Mouse (Mus musculus): Measurements from ENCODE around the gene Vcp. TPM values are rescaled to one million over a fixed set of nuclear protein-coding genes. Genes with fewer than 3 reads are reported as not detected.

The Vcp gene
- polyA plus RNA-seq, 1 experiment from 2014 or later, result 497 TPM

DNA sequence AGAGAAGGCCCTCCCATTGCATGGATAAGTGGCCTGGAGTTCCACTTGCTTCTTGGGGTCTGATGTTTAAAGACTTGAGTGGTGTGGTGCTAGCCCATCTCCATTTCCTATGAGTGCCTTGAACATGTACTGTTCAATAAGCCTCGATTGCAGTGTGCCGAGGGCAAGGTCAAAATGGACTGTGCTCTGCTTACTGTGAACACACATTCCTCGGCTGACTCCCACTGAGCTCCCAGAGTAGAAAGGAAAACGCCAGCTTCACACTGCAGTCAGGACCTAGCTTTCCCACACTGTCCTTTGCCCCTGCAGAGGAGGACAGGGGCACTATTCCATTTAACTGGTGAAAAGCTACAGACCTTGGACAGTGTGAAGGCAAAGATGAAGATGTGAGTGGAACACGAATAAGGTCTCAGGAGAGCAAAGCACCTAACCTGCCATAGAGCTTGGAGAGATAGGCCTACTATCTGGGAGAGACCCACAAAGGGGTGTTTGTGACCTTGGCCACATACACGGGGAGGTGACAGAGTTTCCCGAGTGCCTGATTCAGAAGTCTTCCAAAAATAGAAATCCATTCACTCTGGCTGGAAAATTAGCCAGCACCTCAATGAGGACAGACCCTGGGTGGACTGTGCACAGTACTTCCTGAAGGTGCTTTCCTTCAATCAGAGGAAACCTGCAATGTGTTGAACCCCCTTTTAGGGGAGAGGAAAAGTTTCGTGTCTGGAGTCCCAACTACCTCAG is 67.9 kb downstream of the Vcp start:
- H3K36me3 ChIP-seq (ENCODE audit: control insufficient read depth, insufficient read depth, low read length), result no peaks in the 10 kb centered on the region
- H3K27ac ChIP-seq (ENCODE audit: low read length), result no peak overlapping the region
- H3K4me1 ChIP-seq (ENCODE audit: control insufficient read depth, insufficient read depth, low read length), result 0 out of 2 replicates have a peak, but pooled peaks cover 4% of the 10 kb centered on the region
- no peak overlapping the region for H3K4me3 ChIP-seq (replicated peaks; ENCODE audit: low read length)
- 66% methylated on average over 8 of the region's 8 CpGs for WGBS
- ATAC-seq (ENCODE audit: insufficient read depth, low FRiP score), result no peak
- H3K9me3 ChIP-seq (replicated peaks; ENCODE audit: control insufficient read depth, low read length), result no peaks in the 10 kb centered on the region
- H3K9ac ChIP-seq (ENCODE audit: low read length), result no peak overlapping the region
- H3K4me2 ChIP-seq (ENCODE audit: low read depth, low read length), result no peak overlapping the region
- H3K27me3 ChIP-seq (ENCODE audit: control insufficient read depth, insufficient read depth, low read length), result no peaks in the 10 kb centered on the region

Other genes with a start within 250 kb of the Vcp start
- not detected in 2 replicates for gene Ccl19, start 243.9 kb downstream of the Vcp start, polyA plus RNA-seq (2015; fragmentation: Nextera tagmentation; extraction: Ambion mirVana)
- 36.3 and 43.0 TPM in 2 replicates for gene Ccl21a, start 226.5 kb downstream of the Vcp start, polyA plus RNA-seq (2015; fragmentation: Nextera tagmentation; extraction: Ambion mirVana)
- 0.04 TPM in 1 of 2 replicates, not detected in the other for gene Fam205a1, start 146.6 kb downstream of the Vcp start, polyA plus RNA-seq (2015; fragmentation: Nextera tagmentation; extraction: Ambion mirVana)
- 0.07 and 0.15 TPM in 2 replicates for gene Gm12394, start 143.7 kb downstream of the Vcp start, polyA plus RNA-seq (2015; fragmentation: Nextera tagmentation; extraction: Ambion mirVana)
- 0.46 and 0.52 TPM in 2 replicates for gene Fam205c, start 126.3 kb downstream of the Vcp start, polyA plus RNA-seq (2015; fragmentation: Nextera tagmentation; extraction: Ambion mirVana)
- gene Phf24, start 83.8 kb downstream of the Vcp start, polyA plus RNA-seq (2015; fragmentation: Nextera tagmentation; extraction: Ambion mirVana), result 2.2 and 2.5 TPM in 2 replicates
- gene Dnajb5, start 50.7 kb downstream of the Vcp start, polyA plus RNA-seq (2015; fragmentation: Nextera tagmentation; extraction: Ambion mirVana), result 10.2 and 11.3 TPM in 2 replicates
- gene 1700022I11Rik, start 30.9 kb downstream of the Vcp start, polyA plus RNA-seq (2015; fragmentation: Nextera tagmentation; extraction: Ambion mirVana), result 0.39 and 1.8 TPM in 2 replicates
- 16.5 and 17.5 TPM in 2 replicates for gene Fancg, start 10.0 kb upstream of the Vcp start, polyA plus RNA-seq (2015; fragmentation: Nextera tagmentation; extraction: Ambion mirVana)
- 22.9 and 24.7 TPM in 2 replicates for gene Pigo, start 25.3 kb upstream of the Vcp start, polyA plus RNA-seq (2015; fragmentation: Nextera tagmentation; extraction: Ambion mirVana)
- 263 and 272 TPM in 2 replicates for gene Stoml2, start 31.2 kb upstream of the Vcp start, polyA plus RNA-seq (2015; fragmentation: Nextera tagmentation; extraction: Ambion mirVana)
- gene Fam214b, start 45.7 kb upstream of the Vcp start, polyA plus RNA-seq (2015; fragmentation: Nextera tagmentation; extraction: Ambion mirVana), result 12.9 and 13.5 TPM in 2 replicates
- 7.4 and 8.3 TPM in 2 replicates for gene Unc13b, start 58.4 kb upstream of the Vcp start, polyA plus RNA-seq (2015; fragmentation: Nextera tagmentation; extraction: Ambion mirVana)

Data from stomach, embryonic 16.5 days (tissue).